Mouse (Mus musculus) stomach, postnatal 0 days (tissue): ENCODE measurements around the gene Cux1.

Experiments used
- CTCF ChIP-seq: IDR thresholded peaks from 2 replicates; pipeline ENCODE4 v1.5.1; 2016; ENCODE audit warnings: antibody characterized with exemption, low read depth, mild to moderate bottlenecking, moderate library complexity
- EP300 ChIP-seq: optimal IDR thresholded peaks from 2 replicates; pipeline ENCODE3; 2016; ENCODE audit warnings: antibody characterized with exemption

DNA sequence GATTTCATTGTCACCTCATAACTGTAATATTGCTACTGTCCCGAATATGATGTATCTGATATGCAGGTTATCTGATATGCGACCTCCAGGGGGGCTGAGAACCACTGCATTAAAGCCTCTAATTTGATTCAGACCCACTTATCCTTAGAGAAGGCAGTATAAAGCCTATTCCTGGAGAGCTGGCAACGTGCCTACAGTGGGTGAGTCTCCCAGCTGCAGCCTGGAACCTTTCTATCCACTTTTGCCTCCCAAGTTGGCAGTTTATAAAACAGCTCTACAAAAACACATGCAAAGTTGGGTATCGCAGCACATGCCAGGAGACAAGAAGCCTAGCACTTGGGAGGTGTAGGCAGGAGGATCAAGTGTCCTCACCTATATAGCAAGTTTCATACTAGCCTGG is 303.9 kb downstream of the Cux1 start:
- TF ChIP-seq EP300 (no peak), CTCF (no peak)
